Mouse (Mus musculus): Measurements from ENCODE around the gene Dph1. TPM values are rescaled to one million over a fixed set of nuclear protein-coding genes. Genes with fewer than 3 reads are reported as not detected.

Dph1 gene
- polyA plus RNA-seq, 1 experiment from 2014 or later, result 26.3 TPM

- no peaks in the 10 kb centered on the region for H3K9me3 ChIP-seq (replicated peaks; ENCODE audit: low read length)
- TF ChIP-seq CTCF (IDR thresholded peaks at IDR 0.05; ENCODE audit: low read depth), result no peak
- no peak for ATAC-seq (replicated peaks; ENCODE audit: low FRiP score, low read depth)
- no peak overlapping the region for H3K9ac ChIP-seq (ENCODE audit: low read depth, low read length)
- WGBS, result 74% methylated on average over 4 of the region's 4 CpGs
- H3K27ac ChIP-seq, result no peak overlapping the region
- H3K27me3 ChIP-seq (ENCODE audit: insufficient read depth, low read length), result no peaks in the 10 kb centered on the region
- H3K4me3 ChIP-seq (replicated peaks; ENCODE audit: low read depth, low read length), result no peak overlapping the region
- DNase-seq (ENCODE audit: low spot score), result no peak
- H3K4me2 ChIP-seq (ENCODE audit: low read length), result no peak overlapping the region
- H3K36me3 ChIP-seq (ENCODE audit: insufficient read depth, low read length), result no peaks in the 10 kb centered on the region
- H3K4me1 ChIP-seq (replicated peaks; ENCODE audit: insufficient read depth, low read length), result peaks cover 12% of the 10 kb centered on the region; the same call in 1 of the 2 replicates
Observed at GRCm38 (mm10) chr11:75209363-75209762, 18.3 kb upstream of the Dph1 start.

GRCm38 (mm10) chr11:75206347-75206746 lies 15.3 kb upstream of the Dph1 start:
- WGBS, result 72% methylated on average over 4 of the region's 4 CpGs
- DNase-seq (ENCODE audit: low spot score), result no peak

GRCm38 (mm10) chr11:75204472-75204871 lies 13.4 kb upstream of the Dph1 start:
- Histone ChIP-seq H3K4me3 (replicated peaks; ENCODE audit: low read depth, low read length) (no peak overlapping the region), H3K27me3 (ENCODE audit: insufficient read depth, low read length) (no peaks in the 10 kb centered on the region), H3K9me3 (replicated peaks; ENCODE audit: low read length) (no peaks in the 10 kb centered on the region), H3K4me2 (ENCODE audit: low read length) (no peak overlapping the region), H3K36me3 (ENCODE audit: insufficient read depth, low read length) (no peaks in the 10 kb centered on the region), H3K9ac (ENCODE audit: low read depth, low read length) (no peak overlapping the region), H3K27ac (peak overlapping the region; percentile 8; the same call in 1 of the 2 replicates), H3K4me1 (replicated peaks; ENCODE audit: insufficient read depth, low read length) (no peaks in the 10 kb centered on the region; the same call in 1 of the 2 replicates)
- DNase-seq (ENCODE audit: low spot score) (no peak), ATAC-seq (replicated peaks; ENCODE audit: low FRiP score, low read depth) (no peak)
- 52% methylated on average over 9 of the region's 9 CpGs for WGBS
- TF ChIP-seq CTCF (IDR thresholded peaks at IDR 0.05; ENCODE audit: low read depth), result no peak

More at GRCm38 (mm10) chr11:75206347-75206746, 15.3 kb upstream of the Dph1 start:
- no peaks in the 10 kb centered on the region for H3K36me3 ChIP-seq (ENCODE audit: insufficient read depth, low read length)
- no peak for TF ChIP-seq CTCF (IDR thresholded peaks at IDR 0.05; ENCODE audit: low read depth)
- H3K4me3 ChIP-seq (replicated peaks; ENCODE audit: low read depth, low read length), result no peak overlapping the region
- no peak for ATAC-seq (replicated peaks; ENCODE audit: low FRiP score, low read depth)
- H3K9me3 ChIP-seq (replicated peaks; ENCODE audit: low read length), result no peaks in the 10 kb centered on the region
- H3K4me2 ChIP-seq (ENCODE audit: low read length), result no peak overlapping the region
- H3K9ac ChIP-seq (ENCODE audit: low read depth, low read length), result no peak overlapping the region
- H3K27me3 ChIP-seq (ENCODE audit: insufficient read depth, low read length), result no peaks in the 10 kb centered on the region
- H3K4me1 ChIP-seq (replicated peaks; ENCODE audit: insufficient read depth, low read length), result no peaks in the 10 kb centered on the region; the same call in 1 of the 2 replicates
- H3K27ac ChIP-seq, result no peak overlapping the region

- WGBS, result 78% methylated on average over 4 of the region's 4 CpGs
- Histone ChIP-seq H3K36me3 (ENCODE audit: insufficient read depth, low read length) (no peaks in the 10 kb centered on the region), H3K9ac (ENCODE audit: low read depth, low read length) (no peak overlapping the region), H3K4me2 (ENCODE audit: low read length) (no peak overlapping the region), H3K27me3 (ENCODE audit: insufficient read depth, low read length) (no peaks in the 10 kb centered on the region), H3K4me3 (replicated peaks; ENCODE audit: low read depth, low read length) (no peak overlapping the region), H3K4me1 (replicated peaks; ENCODE audit: insufficient read depth, low read length) (no peaks in the 10 kb centered on the region; the same call in 1 of the 2 replicates), H3K27ac (no peak overlapping the region), H3K9me3 (replicated peaks; ENCODE audit: low read length) (no peaks in the 10 kb centered on the region)
- ATAC-seq (replicated peaks; ENCODE audit: low FRiP score, low read depth) (no peak), DNase-seq (ENCODE audit: low spot score) (no peak)
- TF ChIP-seq CTCF (IDR thresholded peaks at IDR 0.05; ENCODE audit: low read depth), result no peak
Observed at GRCm38 (mm10) chr11:75203926-75204325, 12.9 kb upstream of the Dph1 start.

- H3K27ac ChIP-seq, result no peak overlapping the region
- no peak overlapping the region for H3K4me3 ChIP-seq (replicated peaks; ENCODE audit: low read depth, low read length)
- H3K4me2 ChIP-seq (ENCODE audit: low read length), result no peak overlapping the region
- TF ChIP-seq CTCF (IDR thresholded peaks at IDR 0.05; ENCODE audit: low read depth), result no peak
- no peaks in the 10 kb centered on the region for H3K9me3 ChIP-seq (replicated peaks; ENCODE audit: low read length)
- H3K4me1 ChIP-seq (replicated peaks; ENCODE audit: insufficient read depth, low read length), result no peaks in the 10 kb centered on the region; the same call in 1 of the 2 replicates
- DNase-seq (ENCODE audit: low spot score), result no peak
- 41% methylated on average over 8 of the region's 8 CpGs for WGBS
- H3K9ac ChIP-seq (ENCODE audit: low read depth, low read length), result no peak overlapping the region
- ATAC-seq (replicated peaks; ENCODE audit: low FRiP score, low read depth), result no peak
- no peaks in the 10 kb centered on the region for H3K36me3 ChIP-seq (ENCODE audit: insufficient read depth, low read length)
- H3K27me3 ChIP-seq (ENCODE audit: insufficient read depth, low read length), result no peaks in the 10 kb centered on the region
Observed at GRCm38 (mm10) chr11:75201721-75202120, 10.7 kb upstream of the Dph1 start.

GRCm38 (mm10) chr11:75200935-75201334 lies 9.9 kb upstream of the Dph1 start:
- no peak overlapping the region for H3K9ac ChIP-seq (ENCODE audit: low read depth, low read length)
- H3K27me3 ChIP-seq (ENCODE audit: insufficient read depth, low read length), result 0 out of 2 replicates have a peak, but pooled peaks cover 5% of the 10 kb centered on the region
- ATAC-seq (replicated peaks; ENCODE audit: low FRiP score, low read depth) (no peak), DNase-seq (ENCODE audit: low spot score) (no peak)
- H3K9me3 ChIP-seq (replicated peaks; ENCODE audit: low read length), result no peaks in the 10 kb centered on the region
- H3K4me3 ChIP-seq (replicated peaks; ENCODE audit: low read depth, low read length), result no peak overlapping the region
- 79% methylated on average over 12 of the region's 12 CpGs for WGBS
- no peaks in the 10 kb centered on the region for H3K36me3 ChIP-seq (ENCODE audit: insufficient read depth, low read length)
- H3K27ac ChIP-seq, result no peak overlapping the region
- H3K4me1 ChIP-seq (replicated peaks; ENCODE audit: insufficient read depth, low read length), result no peaks in the 10 kb centered on the region; the same call in 1 of the 2 replicates
- no peak for TF ChIP-seq CTCF (IDR thresholded peaks at IDR 0.05; ENCODE audit: low read depth)
- H3K4me2 ChIP-seq (ENCODE audit: low read length), result no peak overlapping the region

GRCm38 (mm10) chr11:75199951-75200350 lies 8.9 kb upstream of the Dph1 start:
- no peak for DNase-seq (ENCODE audit: low spot score)
- no peak overlapping the region for H3K27ac ChIP-seq
- no peaks in the 10 kb centered on the region for H3K9me3 ChIP-seq (replicated peaks; ENCODE audit: low read length)
- peaks cover 3% of the 10 kb centered on the region; the same call in 1 of the 2 replicates for H3K4me1 ChIP-seq (replicated peaks; ENCODE audit: insufficient read depth, low read length)
- H3K27me3 ChIP-seq (ENCODE audit: insufficient read depth, low read length), result peaks cover 13% of the 10 kb centered on the region
- no peak for ATAC-seq (replicated peaks; ENCODE audit: low FRiP score, low read depth)
- H3K36me3 ChIP-seq (ENCODE audit: insufficient read depth, low read length), result no peaks in the 10 kb centered on the region
- H3K4me2 ChIP-seq (ENCODE audit: low read length), result no peak overlapping the region
- no peak overlapping the region for H3K9ac ChIP-seq (ENCODE audit: low read depth, low read length)
- no peak for TF ChIP-seq CTCF (IDR thresholded peaks at IDR 0.05; ENCODE audit: low read depth)
- 77% methylated on average over 5 of the region's 5 CpGs for WGBS
- H3K4me3 ChIP-seq (replicated peaks; ENCODE audit: low read depth, low read length), result no peak overlapping the region

Data from kidney, postnatal 0 days (tissue).